Mouse (Mus musculus) CD4-positive naive resting alpha-beta T cell, adult 57 days (primary cell): ENCODE data around the gene Vps29. TPM values are rescaled to one million over a fixed set of nuclear protein-coding genes. Genes with fewer than 3 reads are reported as not detected.

ENCODE experiments used
- total RNA-seq: library from RNA; stranded (reverse); gene quantifications from one replicate; pipeline ENCODE4 v1.2.4, GENCODE M21; 2023

Gene Vps29
- 50.5 TPM for total RNA-seq

GRCm38 (mm10) chr5:122353807-122354491 lies at the start of gene Vps29, which contains the start of gene Rad9b:
Gene Vps29, plus strand, starts transcription at chr5:122354369.
Gene Rad9b, minus strand, starts transcription at chr5:122354233.

DNA sequence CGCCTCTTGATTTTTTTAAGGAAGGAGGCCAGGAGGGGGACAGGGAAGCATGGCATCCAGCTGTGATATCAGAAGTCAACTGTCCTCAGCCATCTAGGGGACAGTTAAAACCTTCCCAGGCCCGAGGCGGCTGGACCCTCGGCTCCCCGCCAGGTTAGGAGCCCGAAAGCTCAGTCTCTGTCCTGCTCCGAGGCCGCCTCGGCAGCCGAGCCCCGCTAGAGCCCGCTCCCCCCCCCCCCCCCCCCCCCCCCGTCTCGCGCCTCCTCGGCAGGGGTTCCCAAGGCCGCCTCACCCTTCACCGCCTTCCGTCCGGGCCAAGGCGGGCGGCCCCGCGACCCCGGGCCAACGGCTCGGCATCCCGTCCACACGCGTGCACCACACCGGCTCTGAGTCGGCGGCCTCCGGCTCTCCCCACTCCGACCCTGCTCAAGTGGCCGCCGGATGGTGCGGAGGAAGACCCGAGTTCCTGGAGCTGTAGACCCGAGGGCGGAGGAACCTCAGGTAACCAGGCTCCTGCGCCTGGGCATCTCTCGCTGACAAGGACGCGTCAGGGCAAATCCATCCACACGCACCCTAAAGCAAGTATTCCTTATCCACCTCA lies 17.5 kb downstream of the Vps29 start, which contains the start of gene Gpn3:
TSS of gene Gpn3 (plus strand) at position 286 of the 601 bp plus-strand sequence.

GRCm38 (mm10) chr5:122372192-122372769 lies 18.1 kb downstream of the Vps29 start, which contains the start of gene Fam216a:
Gene Fam216a, minus strand, starts transcription at chr5:122372364.

DNA sequence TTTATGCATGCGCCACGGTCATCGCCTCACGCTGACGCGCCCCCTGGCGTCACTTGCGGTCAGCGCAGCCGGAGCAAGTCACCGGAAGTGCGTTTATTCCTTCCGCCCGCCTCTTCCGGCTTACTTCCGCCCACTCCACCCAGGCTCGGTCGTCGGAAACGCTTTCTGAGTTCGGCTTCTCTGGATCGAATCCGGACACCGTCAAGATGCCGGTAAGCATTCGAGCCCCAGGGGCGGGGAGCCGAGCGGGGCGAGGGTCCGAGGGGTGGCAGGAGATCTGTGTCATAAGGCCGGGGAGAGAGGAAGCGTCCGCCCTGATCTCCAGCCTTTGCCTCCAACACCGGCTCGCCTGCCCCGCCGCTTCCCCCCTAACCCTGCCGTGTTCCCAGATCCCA lies 37.6 kb downstream of the Vps29 start, which contains the start of gene Arpc3:
TSS of gene Arpc3 (plus strand) at position 93 of the 395 bp plus-strand sequence.

Other genes with a start within 250 kb of the Vps29 start
- gene Ccdc63, start 213.5 kb upstream of the Vps29 start, total RNA-seq: not detected
- 278 TPM for gene Ppp1cc, start 196.1 kb upstream of the Vps29 start, total RNA-seq
- 82.9 TPM for gene Hvcn1, start 147.6 kb upstream of the Vps29 start, total RNA-seq
- 3.2 TPM for gene Tctn1, start 89.9 kb upstream of the Vps29 start, total RNA-seq
- 36.9 TPM for gene Pptc7, start 70.0 kb upstream of the Vps29 start, total RNA-seq
- 6.9 TPM for gene Rad9b, start 136 bp upstream of the Vps29 start, total RNA-seq
- gene Gpn3, start 17.5 kb downstream of the Vps29 start, total RNA-seq: 65.4 TPM
- 9.8 TPM for gene Fam216a, start 18.0 kb downstream of the Vps29 start, total RNA-seq
- 234 TPM for gene Arpc3, start 37.5 kb downstream of the Vps29 start, total RNA-seq
- gene Anapc7, start 67.3 kb downstream of the Vps29 start, total RNA-seq: 45.8 TPM
- gene Atp2a2, start 147.9 kb downstream of the Vps29 start, total RNA-seq: 74.9 TPM